ENCODE assay signal across 13 mouse cellular contexts in genomic region chr2:45287530-45288009, GRCm38 (mm10).
A peak's percentile ranks its signal among the peaks of the same experiment; 100 is the strongest.
DNase-seq lines count a peak whose midpoint lies in the region; ATAC-seq lines count a peak whose summit lies in the region.
"Had no signal": no experiment of that assay in that cellular context is flagged by ENCODE, and none has a peak within 500 bp of the region (broad histone marks: within the 10 kb centered on the region; RNA-seq: fewer than 3 reads in every experiment).

No protein-coding gene starts in this region.

- H3K4me1 ChIP-seq in midbrain, embryonic 10.5 days: peaks cover 8% of the 10 kb centered on the region
- peaks cover 7% of the 10 kb centered on the region for H3K4me1 ChIP-seq in midbrain, embryonic 13.5 days (replicated peaks)
- H3K4me1 ChIP-seq in hindbrain, embryonic 14.5 days (replicated peaks; ENCODE audit: control insufficient read depth, insufficient read depth, low read length): peaks cover 10% of the 10 kb centered on the region; the same call in 1 of the 2 replicates
- H3K4me1 ChIP-seq in kidney, embryonic 14.5 days (ENCODE audit: control insufficient read depth, insufficient read depth, low read length): peaks cover 12% of the 10 kb centered on the region
- H3K4me1 ChIP-seq in neural tube, embryonic 14.5 days (ENCODE audit: control insufficient read depth, insufficient read depth, low read length): no peaks in the 10 kb centered on the region
- H3K4me1 ChIP-seq: heart, embryonic 15.5 days had no signal

- H3K4me3 ChIP-seq in midbrain, embryonic 10.5 days: no peak overlapping the region
- H3K4me3 ChIP-seq in midbrain, embryonic 13.5 days (replicated peaks): no peak overlapping the region
- no peak overlapping the region for H3K4me3 ChIP-seq in hindbrain, embryonic 14.5 days (replicated peaks; ENCODE audit: low read length)
- H3K4me3 ChIP-seq in kidney, embryonic 14.5 days (ENCODE audit: low read length): no peak overlapping the region
- H3K4me3 ChIP-seq in neural tube, embryonic 14.5 days (ENCODE audit: low read depth, low read length): no peak overlapping the region
- H3K4me3 ChIP-seq: heart, embryonic 15.5 days; limb, embryonic 13.5 days had no signal

- 82% methylated on average over 7 of the region's 7 CpGs for WGBS in midbrain, embryonic 10.5 days
- 58% methylated on average over 7 of the region's 7 CpGs for WGBS in midbrain, embryonic 13.5 days
- 45% methylated on average over 7 of the region's 7 CpGs for WGBS in hindbrain, embryonic 14.5 days
- 23% methylated on average over 7 of the region's 7 CpGs for WGBS in kidney, embryonic 14.5 days
- 29% methylated on average over 7 of the region's 7 CpGs for WGBS in neural tube, embryonic 14.5 days

- DNase-seq in midbrain, embryonic 10.5 days (ENCODE audit: low spot score): no peak
- DNase-seq in hindbrain, embryonic 14.5 days (ENCODE audit: low spot score): no peak
- no peak for DNase-seq in adrenal gland, postnatal 25 days
- DNase-seq in lung, postnatal 10 days: no peak
- DNase-seq: cerebellum, postnatal 14 days; layer of hippocampus, postnatal 36 days; lung, adult 2 months had no signal

- ATAC-seq in midbrain, embryonic 13.5 days: no peak
- ATAC-seq in hindbrain, embryonic 14.5 days (ENCODE audit: low FRiP score): 0 out of 2 replicates have a peak, but pooled peaks have one; percentile 51
- ATAC-seq in kidney, embryonic 14.5 days (ENCODE audit: low FRiP score, low TSS enrichment): peak; percentile 95
- peak; percentile 56; the same call in 1 of the 2 replicates for ATAC-seq in neural tube, embryonic 14.5 days (ENCODE audit: low read depth)

- no peak overlapping the region for H3K9ac ChIP-seq in midbrain, embryonic 13.5 days (replicated peaks)
- H3K9ac ChIP-seq in hindbrain, embryonic 14.5 days: no peak overlapping the region
- no peak overlapping the region for H3K9ac ChIP-seq in kidney, embryonic 14.5 days (ENCODE audit: low read depth, low read length)
- H3K9ac ChIP-seq in neural tube, embryonic 14.5 days (replicated peaks; ENCODE audit: low read depth, low read length): no peak overlapping the region
- H3K9ac ChIP-seq: heart, embryonic 15.5 days; limb, embryonic 13.5 days had no signal

- H3K4me2 ChIP-seq in midbrain, embryonic 13.5 days (replicated peaks): no peak overlapping the region
- no peak overlapping the region for H3K4me2 ChIP-seq in hindbrain, embryonic 14.5 days (replicated peaks)
- no peak overlapping the region for H3K4me2 ChIP-seq in kidney, embryonic 14.5 days (replicated peaks; ENCODE audit: low read depth, low read length)
- no peak overlapping the region for H3K4me2 ChIP-seq in neural tube, embryonic 14.5 days (ENCODE audit: low read depth, low read length)
- H3K4me2 ChIP-seq: heart, embryonic 15.5 days; limb, embryonic 13.5 days had no signal

- no peaks in the 10 kb centered on the region for H3K36me3 ChIP-seq in midbrain, embryonic 10.5 days
- no peaks in the 10 kb centered on the region for H3K36me3 ChIP-seq in midbrain, embryonic 13.5 days
- H3K36me3 ChIP-seq in hindbrain, embryonic 14.5 days (replicated peaks; ENCODE audit: control insufficient read depth, insufficient read depth): no peaks in the 10 kb centered on the region
- no peaks in the 10 kb centered on the region for H3K36me3 ChIP-seq in kidney, embryonic 14.5 days (ENCODE audit: control insufficient read depth, insufficient read depth, low read length)
- no peaks in the 10 kb centered on the region for H3K36me3 ChIP-seq in neural tube, embryonic 14.5 days (ENCODE audit: control insufficient read depth, insufficient read depth, low read length)
- H3K36me3 ChIP-seq: heart, embryonic 15.5 days; limb, embryonic 13.5 days had no signal

- no peaks in the 10 kb centered on the region for H3K9me3 ChIP-seq in midbrain, embryonic 10.5 days (replicated peaks)
- H3K9me3 ChIP-seq in midbrain, embryonic 13.5 days: no peaks in the 10 kb centered on the region
- no peaks in the 10 kb centered on the region for H3K9me3 ChIP-seq in hindbrain, embryonic 14.5 days (ENCODE audit: control insufficient read depth, low read length)
- H3K9me3 ChIP-seq in kidney, embryonic 14.5 days (ENCODE audit: control insufficient read depth, low read length): no peaks in the 10 kb centered on the region
- H3K9me3 ChIP-seq in neural tube, embryonic 14.5 days (ENCODE audit: control insufficient read depth, low read length): no peaks in the 10 kb centered on the region
- H3K9me3 ChIP-seq: heart, embryonic 15.5 days; limb, embryonic 13.5 days had no signal

- no peaks in the 10 kb centered on the region for H3K27me3 ChIP-seq in midbrain, embryonic 10.5 days (ENCODE audit: low read depth, poor library complexity, severe bottlenecking)
- no peaks in the 10 kb centered on the region for H3K27me3 ChIP-seq in midbrain, embryonic 13.5 days
- H3K27me3 ChIP-seq in hindbrain, embryonic 14.5 days (ENCODE audit: control insufficient read depth, insufficient read depth, low read length): no peaks in the 10 kb centered on the region
- H3K27me3 ChIP-seq in kidney, embryonic 14.5 days (ENCODE audit: control insufficient read depth, insufficient read depth, low read length): no peaks in the 10 kb centered on the region
- H3K27me3 ChIP-seq in neural tube, embryonic 14.5 days (ENCODE audit: control insufficient read depth, insufficient read depth, low read length): no peaks in the 10 kb centered on the region
- H3K27me3 ChIP-seq: CH12.LX; heart, embryonic 15.5 days; limb, embryonic 13.5 days had no signal

- 0 out of 2 replicates have a peak overlapping the region, but pooled peaks have one; percentile 53 for H3K27ac ChIP-seq in midbrain, embryonic 10.5 days (replicated peaks)
- no peak overlapping the region for H3K27ac ChIP-seq in midbrain, embryonic 13.5 days
- H3K27ac ChIP-seq in hindbrain, embryonic 14.5 days: no peak overlapping the region
- H3K27ac ChIP-seq in kidney, embryonic 14.5 days (ENCODE audit: low read depth, low read length): no peak overlapping the region
- H3K27ac ChIP-seq in neural tube, embryonic 14.5 days (ENCODE audit: low read depth, low read length): no peak overlapping the region
- H3K27ac ChIP-seq: heart, embryonic 15.5 days; limb, embryonic 13.5 days had no signal
